Mouse (Mus musculus) right cerebral cortex, adult 2 months (tissue): ENCODE measurements around the gene E2f6.
A peak's percentile ranks its signal among the peaks of the same experiment; 100 is the strongest.

ENCODE experiments used
- DNase-seq, 2 experiments: peaks; one replicate each; pipeline ENCODE4 v3.0.0; 2021 to 2022; ENCODE audit warnings: low spot score in 2 of 2

E2f6 gene

GRCm38 (mm10) chr12:16848501-16848900 is 37.7 kb downstream of the E2f6 start:
- no peak for DNase-seq

GRCm38 (mm10) chr12:16849821-16850220 is 39.1 kb downstream of the E2f6 start:
- DNase-seq = no peak

DNA sequence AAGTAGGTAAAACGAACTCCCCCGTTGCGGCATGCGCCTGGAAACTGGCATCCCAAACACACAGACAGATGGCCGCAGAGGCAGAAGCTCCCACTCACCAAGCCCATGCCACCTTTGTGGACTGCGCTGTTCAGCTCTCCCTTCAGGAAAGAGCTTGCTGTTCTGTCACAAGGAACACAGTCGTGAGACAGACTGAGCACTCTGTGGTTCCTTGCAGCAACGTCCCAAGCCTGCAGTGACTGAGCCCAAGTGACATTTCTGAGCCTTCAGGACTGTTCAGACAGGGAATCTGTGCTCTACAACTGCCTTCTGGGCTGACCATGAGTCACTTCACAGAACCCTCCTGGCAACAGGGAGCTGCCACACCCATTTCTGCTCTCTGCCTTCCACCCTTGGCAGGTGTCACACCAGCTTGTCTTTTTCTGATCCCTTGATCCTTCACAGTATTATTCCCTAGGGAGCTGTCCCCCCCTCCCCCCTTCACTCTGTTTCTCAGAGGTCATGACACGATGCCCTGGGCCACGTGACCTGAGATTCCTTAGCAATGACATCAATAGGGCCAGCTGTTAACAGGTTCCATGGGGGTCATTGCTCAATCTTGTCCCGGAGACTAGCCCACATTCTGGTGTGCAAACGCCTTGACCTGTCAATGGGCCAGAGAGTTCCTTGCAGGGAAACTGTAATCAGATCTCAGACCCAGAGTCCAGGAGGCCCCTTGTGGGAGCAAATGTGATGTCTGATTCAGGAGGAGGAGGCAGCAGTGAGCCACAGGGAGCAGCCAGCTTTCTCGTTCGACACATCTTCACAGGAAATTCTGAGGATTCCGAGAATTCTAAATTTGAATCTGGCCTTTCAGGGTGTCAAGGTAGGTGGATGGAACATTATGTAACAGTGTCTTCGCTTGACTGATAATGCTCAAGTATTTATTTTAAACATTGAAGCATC is 39.9 kb downstream of the E2f6 start:
- DNase-seq = peak; percentile 72 to 74

GRCm38 (mm10) chr12:16853431-16854165 is 42.8 kb downstream of the E2f6 start:
- peak in 1 of 2 experiments; percentile 51 for DNase-seq

DNA sequence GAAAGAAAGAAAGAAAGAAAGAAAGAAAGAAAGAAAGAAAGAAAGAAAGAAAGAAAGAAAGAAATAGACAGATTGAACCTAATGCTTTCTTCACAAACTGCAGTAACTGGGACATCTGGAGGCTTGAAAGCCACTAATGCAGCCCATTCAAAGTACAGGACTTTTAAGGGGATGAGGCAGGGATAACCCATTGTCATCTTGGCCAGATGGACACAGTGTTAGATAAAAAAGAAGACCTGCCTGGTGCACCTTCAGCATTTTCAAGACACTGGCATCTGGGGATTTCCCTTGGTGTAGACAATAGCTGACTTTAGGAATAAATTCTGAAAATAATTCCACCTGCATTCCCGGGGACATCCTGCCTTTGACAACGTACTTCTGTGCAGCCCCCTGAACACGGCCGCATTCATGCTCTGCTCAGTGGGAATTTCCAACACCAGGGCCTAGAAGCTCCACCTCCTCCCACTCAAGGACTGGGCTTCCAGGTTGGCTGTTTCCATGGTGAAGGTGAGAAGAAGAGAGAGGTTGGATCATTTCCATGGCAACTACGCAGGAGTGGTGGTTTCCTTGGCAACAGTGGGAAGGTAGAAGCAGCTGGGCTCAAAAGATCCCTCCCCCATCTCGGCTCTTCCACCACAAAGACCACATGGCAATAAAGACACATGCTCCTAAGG is 45.0 kb downstream of the E2f6 start:
- peak; percentile 82 to 84 for DNase-seq

GRCm38 (mm10) chr12:16856306-16856679 is 45.5 kb downstream of the E2f6 start:
- DNase-seq = no peak

DNA sequence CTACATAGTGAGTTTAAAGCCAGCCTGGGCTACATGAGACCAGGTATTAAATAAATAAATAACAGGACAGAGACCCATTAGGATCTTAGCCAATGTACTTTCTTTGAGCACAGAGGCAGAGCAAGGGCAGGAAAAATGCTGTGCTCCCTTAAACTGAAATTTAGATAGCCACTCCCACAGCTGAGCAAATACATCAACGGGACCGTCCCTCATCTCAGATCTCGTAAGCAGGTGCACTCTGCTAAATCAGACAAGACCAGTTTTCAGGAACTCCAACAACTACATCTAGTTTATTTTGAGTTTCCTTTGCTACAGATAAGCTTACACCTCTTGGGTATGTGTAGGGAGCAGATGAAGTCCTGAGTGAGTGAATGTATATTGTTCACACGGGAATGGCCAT is 47.3 kb downstream of the E2f6 start:
- DNase-seq = no peak

- DNase-seq = no peak
These were observed 49.0 kb downstream of the E2f6 start for GRCm38 (mm10) chr12:16859781-16860180.

- no peak for DNase-seq
These were observed 49.8 kb downstream of the E2f6 start for GRCm38 (mm10) chr12:16860533-16860932.

DNA sequence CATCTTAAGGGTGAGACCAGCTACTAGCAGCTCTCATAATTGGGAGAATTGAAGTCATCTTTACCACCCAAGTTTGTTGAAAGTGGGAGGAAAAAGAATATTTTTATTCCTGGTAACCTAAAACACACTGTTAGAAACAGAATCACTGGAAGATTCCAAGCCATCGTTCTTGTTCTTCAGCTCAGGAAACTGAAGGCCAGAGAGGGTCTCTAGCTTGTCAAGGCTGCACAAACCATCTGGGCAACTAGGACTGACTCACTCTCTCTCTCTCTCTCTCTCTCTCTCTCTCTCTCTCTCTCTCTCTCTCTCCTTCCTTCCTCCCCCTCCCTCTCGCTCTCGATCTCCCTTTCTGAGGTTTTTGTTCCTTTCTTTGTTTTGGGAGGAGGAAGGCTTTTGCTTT is 50.2 kb downstream of the E2f6 start:
- no peak for DNase-seq

GRCm38 (mm10) chr12:16864477-16864876 is 53.7 kb downstream of the E2f6 start:
- DNase-seq = no peak

DNA sequence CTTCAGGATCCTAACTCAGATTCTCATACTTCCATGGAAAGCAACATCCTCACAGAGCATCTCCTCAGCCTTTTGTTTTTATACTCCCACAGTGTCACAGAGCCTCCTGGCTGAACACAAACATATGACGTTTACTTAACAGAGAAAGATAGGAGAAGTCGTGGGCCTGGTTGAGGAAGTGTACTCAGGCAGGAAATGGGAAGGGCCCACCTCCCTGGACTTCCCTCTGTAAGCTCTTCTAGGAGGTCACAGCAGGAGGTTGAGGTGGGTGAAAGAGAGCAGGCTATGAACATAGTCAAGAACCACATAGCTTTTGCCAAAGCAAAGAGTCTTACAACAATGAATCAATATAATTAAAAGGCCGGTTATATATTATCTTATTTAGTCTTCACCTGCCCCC is 55.1 kb downstream of the E2f6 start:
- DNase-seq = no peak

DNA sequence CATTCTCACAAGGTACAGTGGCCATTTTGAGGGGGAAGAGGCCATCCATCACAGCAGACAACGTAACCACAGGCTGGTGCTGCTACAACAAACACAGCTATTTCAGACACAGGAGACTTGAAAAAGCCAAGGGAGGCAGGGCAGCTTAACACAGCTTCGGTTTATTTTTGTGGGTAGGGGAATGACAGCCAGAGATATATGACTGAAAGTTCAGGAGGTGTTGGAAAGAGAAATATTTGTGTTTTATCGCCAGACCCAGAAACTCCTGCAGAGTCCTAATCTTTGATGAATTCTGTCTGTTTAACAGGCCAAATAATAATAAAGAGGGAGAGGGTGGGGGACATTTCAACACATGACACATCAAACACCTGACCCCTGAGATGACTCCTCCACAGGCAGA is 55.7 kb downstream of the E2f6 start:
- DNase-seq = no peak

- no peak for DNase-seq
These were observed 56.5 kb downstream of the E2f6 start for GRCm38 (mm10) chr12:16867306-16867705.

GRCm38 (mm10) chr12:16868618-16869017 is 57.9 kb downstream of the E2f6 start:
- no peak for DNase-seq

- no peak for DNase-seq
These were observed 58.5 kb downstream of the E2f6 start for GRCm38 (mm10) chr12:16869091-16869778.

GRCm38 (mm10) chr12:16869870-16870404 is 59.2 kb downstream of the E2f6 start:
- no peak for DNase-seq

- no peak for DNase-seq
These were observed 59.8 kb downstream of the E2f6 start for GRCm38 (mm10) chr12:16870405-16871068.

- DNase-seq = no peak
These were observed 61.2 kb downstream of the E2f6 start for GRCm38 (mm10) chr12:16872006-16872405.

GRCm38 (mm10) chr12:16872926-16873464 is 62.2 kb downstream of the E2f6 start:
- no peak for DNase-seq

GRCm38 (mm10) chr12:16873549-16873948 is 62.8 kb downstream of the E2f6 start:
- DNase-seq = peak in 1 of 2 experiments; percentile 55
